Mouse (Mus musculus): ENCODE measurements around the gene Prdx6.

DNA sequence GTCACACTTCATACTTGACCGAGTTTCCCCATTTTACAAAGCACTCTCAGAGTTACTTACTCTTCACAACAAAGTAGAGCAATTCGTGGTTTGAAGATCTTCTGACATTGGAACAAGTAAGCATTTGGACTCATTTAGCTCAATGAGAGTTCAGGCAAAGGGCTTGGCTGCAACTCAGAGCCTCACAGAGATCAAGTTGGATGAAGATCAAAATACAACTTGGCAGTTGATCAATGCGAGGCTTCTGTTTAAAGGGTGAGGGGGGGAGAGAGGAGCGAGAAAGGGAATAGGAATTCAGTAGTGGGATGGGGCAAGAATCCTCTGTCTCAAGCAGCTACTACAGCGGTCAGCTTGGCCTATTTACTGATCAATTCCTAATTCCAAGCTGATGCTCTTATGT is 26.2 kb downstream of the Prdx6 start:
- no peak for TF ChIP-seq POLR2A (IDR thresholded peaks at IDR 0.05; ENCODE audit: borderline replicate concordance, insufficient read depth, low read length)
- TF ChIP-seq CTCF (IDR thresholded peaks at IDR 0.05; ENCODE audit: borderline replicate concordance, insufficient read depth, low read depth, low read length), result no peak

All from cerebellum, adult 2 months (tissue).